Mouse (Mus musculus): ENCODE measurements around the gene Btbd35f14. TPM values are rescaled to one million over a fixed set of nuclear protein-coding genes. Genes with fewer than 3 reads are reported as not detected.

Gene Btbd35f14
- polyA plus RNA-seq (2015; fragmentation: Nextera tagmentation; extraction: Ambion mirVana) = not detected in 2 replicates

GRCm38 (mm10) chrX:33702249-33702648, at the start of gene Btbd35f14:
Btbd35f14 (minus strand) TSS chrX:33702349.

GRCm38 (mm10) chrX:33656872-33657271, 45.3 kb downstream of the Btbd35f14 start, which contains the start of gene Btbd35f13:
Btbd35f13 (plus strand) TSS chrX:33657172.

Other genes starting within 250 kb of the Btbd35f14 start
- gene Btbd35f15, start 125.0 kb downstream of the Btbd35f14 start, polyA plus RNA-seq (2015; fragmentation: Nextera tagmentation; extraction: Ambion mirVana) = not detected in 2 replicates
- gene Btbd35f13, start 45.2 kb downstream of the Btbd35f14 start, polyA plus RNA-seq (2015; fragmentation: Nextera tagmentation; extraction: Ambion mirVana) = not detected in 2 replicates